Mouse (Mus musculus) liver, postnatal 0 days (tissue): ENCODE measurements around the gene Atxn10.

Experiments
- CTCF ChIP-seq: sonication (generic); IDR thresholded peaks from 2 replicates; pipeline ENCODE4 v1.5.1; 2016; ENCODE audit warnings: antibody characterized with exemption, low read depth
- EP300 ChIP-seq: IDR thresholded peaks from 2 replicates; pipeline ENCODE4 v1.6.1; 2016; ENCODE audit warnings: antibody characterized with exemption, low read depth, mild to moderate bottlenecking

- TF ChIP-seq CTCF: no peak
- no peak for TF ChIP-seq EP300
Observed at GRCm38 (mm10) chr15:85295977-85296376, 40.1 kb upstream of the Atxn10 start.
